Mouse (Mus musculus) embryonic facial prominence, embryonic 11.5 days (tissue): Measurements from ENCODE around the gene Os9. TPM values are rescaled to one million over a fixed set of nuclear protein-coding genes. Genes with fewer than 3 reads are reported as not detected.

Experiments
- ATAC-seq: fragments of 200-750 bp; cut with Nextera tagmentation; replicated peaks from 2 replicates; pipeline ENCODE4 v1.8.0; 2017; ENCODE audit warnings: low read depth; ENCODE audit not compliant: insufficient number of reproducible peaks, low FRiP score, low TSS enrichment
- DNase-seq: peaks from one replicate; pipeline ENCODE4 v3.0.0-alpha.2; 2015; ENCODE audit warnings: low spot score
- H3K27ac ChIP-seq: fragments of 300-500 bp; sonication (generic); replicated peaks from 2 replicates; pipeline ENCODE4 v1.5.1; 2014; ENCODE audit warnings: mild to moderate bottlenecking, low read depth, low read length, control low read depth
- H3K27me3 ChIP-seq: fragments of 300-500 bp; sonication (generic); 2 replicates; pipeline ENCODE4 v1.6.1; 2014; ENCODE audit warnings: mild to moderate bottlenecking, low read length, moderate library complexity, mixed read lengths; ENCODE audit not compliant: control insufficient read depth, insufficient read depth
- H3K36me3 ChIP-seq: fragments of 300-500 bp; sonication (generic); replicated peaks from 2 replicates; pipeline ENCODE4 v1.6.1; 2014; ENCODE audit warnings: low read depth, mild to moderate bottlenecking, low read length, moderate library complexity, mixed read lengths; ENCODE audit not compliant: control insufficient read depth, insufficient read depth
- H3K4me1 ChIP-seq: fragments of 300-500 bp; sonication (generic); 2 replicates; pipeline ENCODE4 v1.6.1; 2014; ENCODE audit warnings: low read length, mixed read lengths; ENCODE audit not compliant: control insufficient read depth, insufficient read depth
- H3K4me2 ChIP-seq: fragments of 300-500 bp; sonication (generic); 2 replicates; pipeline ENCODE4 v1.6.1; 2014; ENCODE audit warnings: low read depth, mild to moderate bottlenecking, control low read depth, low read length, moderate library complexity
- H3K4me3 ChIP-seq: fragments of 300-500 bp; sonication (generic); 2 replicates; pipeline ENCODE4 v1.5.1; 2014; ENCODE audit warnings: low read depth, low read length, control low read depth
- H3K9ac ChIP-seq: fragments of 300-500 bp; sonication (generic); replicated peaks from 2 replicates; pipeline ENCODE4 v1.6.1; 2014; ENCODE audit warnings: mild to moderate bottlenecking, control low read depth, low read length
- H3K9me3 ChIP-seq: fragments of 300-500 bp; sonication (generic); replicated peaks from 2 replicates; pipeline ENCODE4 v1.6.1; 2016; ENCODE audit warnings: mild to moderate bottlenecking, low read length, inconsistent platforms, mixed read lengths; ENCODE audit not compliant: control insufficient read depth
- WGBS: fragments of 180-500 bp; shearing (Covaris S2); extraction: QIAGEN DNeasy Blood & Tissue Kit; methylation state at CpG from one replicate; pipeline ENCODE4 v1.1.7; 2014; 5-methylcytosine and 5-hydroxymethylcytosine counted together
- polyA plus RNA-seq: library from polyadenylated mRNA; unstranded; fragments of >200 nt; fragmentation: Nextera tagmentation; extraction: Ambion mirVana; gene quantifications from 2 replicates; pipeline ENCODE4 v1.2.1, GENCODE M21; 2014

Gene Os9
- polyA plus RNA-seq, 1 experiment from 2014 or later: 29.5 TPM

DNA sequence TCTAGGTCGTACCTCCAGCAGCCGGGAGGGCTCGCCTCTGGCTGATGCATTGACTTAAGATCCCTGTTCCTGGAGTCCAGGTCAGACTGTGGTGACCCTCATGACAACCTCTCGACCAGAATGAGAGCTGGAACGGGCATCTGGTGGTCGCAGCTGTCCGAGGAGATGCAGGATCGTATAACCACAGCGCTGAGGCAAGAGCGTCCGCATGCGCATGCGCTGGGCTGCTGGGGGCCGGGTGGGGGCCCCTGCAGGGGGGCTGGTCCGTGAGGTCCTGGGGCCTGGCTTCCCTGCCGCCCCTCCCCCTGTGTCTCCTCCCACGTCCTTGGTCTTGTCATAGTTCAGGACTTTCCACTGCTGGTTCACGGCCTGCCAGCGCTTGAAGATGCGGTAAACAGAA is 64.4 kb downstream of the Os9 start:
- peaks cover 4% of the 10 kb centered on the region for H3K36me3 ChIP-seq
- no peaks in the 10 kb centered on the region for H3K9me3 ChIP-seq
- no peak for DNase-seq
- no peak overlapping the region for H3K9ac ChIP-seq
- no peak overlapping the region for H3K4me2 ChIP-seq
- ATAC-seq: no peak
- 82% methylated on average over 20 of the region's 20 CpGs for WGBS
- 0 out of 2 replicates have a peak, but pooled peaks cover 2% of the 10 kb centered on the region for H3K4me1 ChIP-seq
- no peak overlapping the region for H3K27ac ChIP-seq
- no peak overlapping the region for H3K4me3 ChIP-seq
- peaks cover 12% of the 10 kb centered on the region for H3K27me3 ChIP-seq

GRCm38 (mm10) chr10:127055406-127055805 is 65.5 kb downstream of the Os9 start:
- Histone ChIP-seq H3K36me3 (peaks cover 4% of the 10 kb centered on the region), H3K4me3 (no peak overlapping the region), H3K4me2 (no peak overlapping the region), H3K9me3 (no peaks in the 10 kb centered on the region), H3K27ac (no peak overlapping the region), H3K4me1 (0 out of 2 replicates have a peak, but pooled peaks cover 2% of the 10 kb centered on the region), H3K27me3 (peaks cover 21% of the 10 kb centered on the region), H3K9ac (no peak overlapping the region)
- 86% methylated on average over 8 of the region's 8 CpGs for WGBS
- DNase-seq (no peak), ATAC-seq (no peak)

DNA sequence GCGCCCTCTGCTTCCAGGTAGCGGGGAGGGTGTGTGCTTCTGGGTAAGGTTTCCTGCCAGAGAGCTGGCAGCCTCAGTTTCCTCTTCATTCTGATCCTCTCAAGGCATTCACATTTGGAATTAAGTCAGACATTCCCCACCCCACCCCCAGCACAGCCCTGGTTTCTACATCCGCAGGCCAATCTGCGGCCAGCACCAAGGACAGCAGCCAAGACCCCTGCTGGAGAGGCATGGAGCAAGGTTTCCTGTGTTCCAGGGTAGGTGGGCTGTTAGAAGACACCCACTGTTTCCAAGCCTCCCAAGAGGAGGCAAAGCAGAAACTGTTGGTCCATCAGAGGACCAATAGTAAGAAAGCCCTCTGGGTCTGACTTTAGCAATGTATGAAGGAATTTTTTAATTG is 66.3 kb downstream of the Os9 start:
- WGBS: 67% methylated on average over 4 of the region's 4 CpGs
- H3K4me3 ChIP-seq: no peak overlapping the region
- H3K4me1 ChIP-seq: 0 out of 2 replicates have a peak, but pooled peaks cover 2% of the 10 kb centered on the region
- peaks cover 23% of the 10 kb centered on the region for H3K27me3 ChIP-seq
- H3K36me3 ChIP-seq: peaks cover 4% of the 10 kb centered on the region
- no peak overlapping the region for H3K4me2 ChIP-seq
- H3K9me3 ChIP-seq: no peaks in the 10 kb centered on the region
- no peak overlapping the region for H3K27ac ChIP-seq
- no peak overlapping the region for H3K9ac ChIP-seq
- DNase-seq (peak; percentile 52), ATAC-seq (no peak)

GRCm38 (mm10) chr10:127050119-127050474 is 70.8 kb downstream of the Os9 start:
- Histone ChIP-seq H3K9ac (no peak overlapping the region), H3K9me3 (no peaks in the 10 kb centered on the region), H3K27me3 (peaks cover 36% of the 10 kb centered on the region), H3K4me2 (no peak overlapping the region), H3K36me3 (no peaks in the 10 kb centered on the region), H3K4me3 (no peak overlapping the region), H3K4me1 (no peaks in the 10 kb centered on the region), H3K27ac (no peak overlapping the region)
- DNase-seq: no peak
- whole genome bisulfite sequencing: 20% methylated on average over 10 of the region's 10 CpGs
- ATAC-seq: no peak

GRCm38 (mm10) chr10:127049395-127050118 is 71.4 kb downstream of the Os9 start:
- Histone ChIP-seq H3K9ac (peak overlapping the region; percentile 13; the same call in 1 of the 2 replicates), H3K4me2 (no peak overlapping the region), H3K27me3 (peaks cover 36% of the 10 kb centered on the region), H3K36me3 (peaks cover 3% of the 10 kb centered on the region), H3K9me3 (no peaks in the 10 kb centered on the region), H3K27ac (no peak overlapping the region), H3K4me1 (no peaks in the 10 kb centered on the region), H3K4me3 (no peak overlapping the region)
- 2% methylated on average over 29 of the region's 29 CpGs for WGBS
- DNase-seq: no peak
- 0 out of 2 replicates have a peak, but pooled peaks have one; percentile 16 for ATAC-seq

- H3K36me3 ChIP-seq: peaks cover 3% of the 10 kb centered on the region
- no peak overlapping the region for H3K27ac ChIP-seq
- no peak for ATAC-seq
- H3K9ac ChIP-seq: no peak overlapping the region; the same call in 1 of the 2 replicates
- no peak overlapping the region for H3K4me2 ChIP-seq
- H3K27me3 ChIP-seq: peaks cover 36% of the 10 kb centered on the region
- no peak overlapping the region for H3K4me3 ChIP-seq
- DNase-seq: no peak
- 5% methylated on average over 35 of the region's 35 CpGs for WGBS
- H3K9me3 ChIP-seq: no peaks in the 10 kb centered on the region
- no peaks in the 10 kb centered on the region for H3K4me1 ChIP-seq
Observed at GRCm38 (mm10) chr10:127048608-127049394, 72.1 kb downstream of the Os9 start.

GRCm38 (mm10) chr10:127047954-127048353 is 73.0 kb downstream of the Os9 start, which contains the start of gene Cyp27b1:
Cyp27b1 (plus strand) TSS chr10:127048250.
- peaks cover 36% of the 10 kb centered on the region for H3K27me3 ChIP-seq
- no peak within 1 kb of the TSS for H3K27ac ChIP-seq
- 28% methylated on average over 5 of the region's 5 CpGs for WGBS
- no peak within 1 kb of the TSS for H3K4me3 ChIP-seq
- H3K9me3 ChIP-seq: no peaks in the 10 kb centered on the region
- H3K36me3 ChIP-seq: peaks cover 3% of the 10 kb centered on the region
- H3K9ac ChIP-seq: no peak within 1 kb of the TSS
- H3K4me1 ChIP-seq: no peaks in the 10 kb centered on the region
- no peak within 1 kb of the TSS for H3K4me2 ChIP-seq
- ATAC-seq (no peak), DNase-seq (no peak)
